Mouse (Mus musculus) lung, postnatal 0 days (tissue): ENCODE measurements around the gene Chordc1. TPM values are rescaled to one million over a fixed set of nuclear protein-coding genes. Genes with fewer than 3 reads are reported as not detected.
A peak's percentile ranks its signal among the peaks of the same experiment; 100 is the strongest.

ENCODE experiments used
- ATAC-seq: fragments of 200-750 bp; cut with Nextera tagmentation; 2 replicates; pipeline ENCODE4 v1.8.0; 2017; ENCODE audit warnings: moderate library complexity
- DNase-seq: peaks from one replicate; pipeline ENCODE4 v3.0.0-alpha.2; 2016; ENCODE audit warnings: low spot score
- H3K27ac ChIP-seq: fragments of 300-500 bp; sonication (generic); 2 replicates; pipeline ENCODE4 v1.5.1; 2014; ENCODE audit warnings: antibody characterized with exemption, mild to moderate bottlenecking, low read length, mixed read lengths
- H3K27me3 ChIP-seq: fragments of 300-500 bp; sonication (generic); replicated peaks from 2 replicates; pipeline ENCODE4 v1.6.1; 2014; ENCODE audit warnings: low read length, mixed read lengths; ENCODE audit not compliant: insufficient read depth
- H3K36me3 ChIP-seq: fragments of 300-500 bp; sonication (generic); 2 replicates; pipeline ENCODE4 v1.6.1; 2014; ENCODE audit warnings: low read length, mixed read lengths; ENCODE audit not compliant: insufficient read depth
- H3K4me1 ChIP-seq: fragments of 300-500 bp; sonication (generic); 2 replicates; pipeline ENCODE4 v1.6.1; 2014; ENCODE audit warnings: antibody characterized with exemption, low read depth, low read length, mixed read lengths; ENCODE audit not compliant: insufficient read depth
- H3K4me2 ChIP-seq: fragments of 300-500 bp; sonication (generic); replicated peaks from 2 replicates; pipeline ENCODE4 v1.6.1; 2014; ENCODE audit warnings: low read depth, mild to moderate bottlenecking, low read length, moderate library complexity, mixed read lengths
- H3K4me3 ChIP-seq: fragments of 300-500 bp; sonication (generic); 2 replicates; pipeline ENCODE4 v1.5.1; 2014; ENCODE audit warnings: low read depth, low read length
- H3K9ac ChIP-seq: fragments of 300-500 bp; sonication (generic); replicated peaks from 2 replicates; pipeline ENCODE4 v1.6.1; 2014; ENCODE audit warnings: low read depth, mild to moderate bottlenecking
- H3K9me3 ChIP-seq: fragments of 300-500 bp; sonication (generic); 2 replicates; pipeline ENCODE4 v1.6.1; 2016; ENCODE audit warnings: low read length, mixed read lengths
- CTCF ChIP-seq: IDR thresholded peaks from 2 replicates; pipeline ENCODE4 v1.5.1; 2016; ENCODE audit warnings: antibody characterized with exemption, mild to moderate bottlenecking
- EP300 ChIP-seq: IDR thresholded peaks from 2 replicates; pipeline ENCODE4 v1.6.1; 2016; ENCODE audit warnings: antibody characterized with exemption, mild to moderate bottlenecking, control low read depth
- WGBS: fragments of 180-500 bp; shearing (Covaris S2); extraction: QIAGEN DNeasy Blood & Tissue Kit; methylation state at CpG from one replicate; pipeline ENCODE4 v1.1.7; 2014; 5-methylcytosine and 5-hydroxymethylcytosine counted together
- polyA plus RNA-seq: library from polyadenylated mRNA; unstranded; fragments of >200 nt; fragmentation: Nextera tagmentation; extraction: Ambion mirVana; gene quantifications from 2 replicates; pipeline ENCODE4 v1.2.1, GENCODE M21; 2015

The Chordc1 gene
- polyA plus RNA-seq, 1 experiment from 2014 or later = 48.7 TPM

DNA sequence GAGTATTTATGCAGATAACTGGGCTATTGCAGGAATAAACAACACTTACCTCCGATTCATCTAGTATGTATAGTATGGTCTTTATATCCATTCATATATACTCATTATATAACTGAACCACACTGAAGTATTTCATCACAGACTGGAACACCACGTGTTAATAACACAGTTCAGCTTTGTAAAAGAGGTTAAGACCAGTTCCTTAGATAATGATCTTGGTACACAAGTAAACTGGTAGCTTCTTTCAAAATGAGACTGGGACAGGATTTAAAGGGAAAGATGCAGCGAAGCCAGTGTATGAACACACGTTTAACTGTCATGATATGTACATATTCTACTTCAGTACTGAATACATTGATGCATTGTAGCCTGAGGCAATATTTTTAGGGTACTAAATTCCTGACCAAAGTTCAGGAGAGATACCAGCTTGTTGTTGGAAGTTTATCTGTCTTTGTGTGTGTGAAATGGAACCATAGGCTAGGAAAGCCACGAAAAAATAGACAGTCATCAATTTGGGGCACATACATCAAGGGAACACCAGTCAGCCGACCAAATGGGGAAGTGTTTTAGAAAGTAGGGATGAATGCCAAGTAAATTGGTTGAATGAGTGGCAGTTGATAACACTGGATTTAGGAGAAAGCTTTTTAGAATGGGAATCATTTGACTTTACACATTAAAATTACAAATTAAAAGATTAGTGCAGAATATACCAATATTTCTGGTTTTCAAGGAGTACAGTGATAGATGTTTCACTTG lies 1.3 kb downstream of the Chordc1 start:
- DNase-seq = peak; percentile 8

DNA sequence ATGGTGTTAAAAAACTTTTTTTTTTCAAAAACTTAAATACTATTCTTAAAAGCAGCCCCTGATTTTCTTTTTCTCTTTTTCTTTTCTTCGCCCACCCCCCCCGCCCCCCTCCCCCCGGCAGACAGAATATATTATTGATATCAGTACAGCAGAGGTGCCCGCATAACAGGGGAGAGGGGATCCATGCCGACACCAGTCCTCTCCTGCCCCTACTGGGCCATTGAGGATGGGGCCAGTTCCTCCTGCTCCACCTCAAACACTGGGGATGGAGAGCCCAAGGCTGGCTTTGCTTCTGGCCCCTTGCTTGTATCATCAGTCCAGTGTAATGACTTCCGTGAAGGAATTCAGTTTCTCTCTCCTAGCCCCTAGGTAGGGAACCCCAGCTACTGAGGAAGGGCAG lies 6.4 kb downstream of the Chordc1 start:
- H3K9ac ChIP-seq = no peak overlapping the region
- no peak overlapping the region for H3K27ac ChIP-seq
- H3K4me2 ChIP-seq = no peak overlapping the region
- no peaks in the 10 kb centered on the region for H3K27me3 ChIP-seq
- no peaks in the 10 kb centered on the region; the same call in 1 of the 2 replicates for H3K4me1 ChIP-seq
- H3K4me3 ChIP-seq = no peak overlapping the region
- DNase-seq (no peak), ATAC-seq (no peak)
- TF ChIP-seq EP300 (no peak), CTCF (no peak)
- WGBS = 95% methylated on average over 6 of the region's 6 CpGs
- H3K36me3 ChIP-seq = peaks cover 13% of the 10 kb centered on the region; the same call in 1 of the 2 replicates
- no peaks in the 10 kb centered on the region for H3K9me3 ChIP-seq

More for the DNA sequence above, 1.3 kb downstream of the Chordc1 start:
- peak overlapping the region; percentile 69 for H3K4me2 ChIP-seq
- no peaks in the 10 kb centered on the region for H3K9me3 ChIP-seq
- TF ChIP-seq CTCF (no peak), EP300 (no peak)
- H3K4me1 ChIP-seq = no peaks in the 10 kb centered on the region; the same call in 1 of the 2 replicates
- no peaks in the 10 kb centered on the region for H3K36me3 ChIP-seq
- no peaks in the 10 kb centered on the region for H3K27me3 ChIP-seq
- peak overlapping the region; percentile 84 for H3K27ac ChIP-seq
- 24% methylated on average over 6 of the region's 6 CpGs for WGBS
- peak overlapping the region; percentile 87 for H3K9ac ChIP-seq
- peak overlapping the region; percentile 95 for H3K4me3 ChIP-seq
- ATAC-seq = no peak

DNA sequence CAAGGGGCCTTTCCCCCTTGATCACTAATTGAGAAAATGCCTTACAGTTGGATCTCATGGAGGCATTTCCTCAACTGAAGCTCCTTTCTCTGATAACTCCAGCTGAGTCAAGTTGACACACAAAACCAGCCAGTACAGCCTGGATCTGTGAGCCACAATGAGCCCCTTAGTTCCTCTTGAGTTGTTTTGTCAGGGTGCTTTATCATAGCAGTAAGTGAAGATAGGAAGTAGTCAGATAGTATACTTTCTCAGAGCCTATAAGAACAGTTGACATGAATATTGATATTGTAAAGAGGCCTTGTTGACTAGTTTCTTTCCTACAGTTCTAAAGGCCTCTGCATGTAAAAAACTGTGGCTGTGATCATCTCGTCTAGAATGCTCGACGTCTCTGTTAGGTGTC lies 28.1 kb downstream of the Chordc1 start:
- H3K36me3 ChIP-seq = peaks cover 3% of the 10 kb centered on the region; the same call in 1 of the 2 replicates
- H3K4me1 ChIP-seq = no peaks in the 10 kb centered on the region
- TF ChIP-seq CTCF = no peak
- TF ChIP-seq EP300 = no peak
- no peaks in the 10 kb centered on the region for H3K9me3 ChIP-seq
- no peak overlapping the region for H3K27ac ChIP-seq
- DNase-seq (no peak), ATAC-seq (no peak)
- H3K4me3 ChIP-seq = no peak overlapping the region
- H3K27me3 ChIP-seq = no peaks in the 10 kb centered on the region
- no peak overlapping the region for H3K4me2 ChIP-seq
- H3K9ac ChIP-seq = no peak overlapping the region
- 95% methylated on average over 3 of the region's 3 CpGs for WGBS

Other genes with a start within 250 kb of the Chordc1 start
- gene Naalad2, start 110.9 kb downstream of the Chordc1 start, polyA plus RNA-seq = 4.8 TPM in 2 replicates
- not detected in 2 replicates for gene Ubtfl1, start 112.3 kb downstream of the Chordc1 start, polyA plus RNA-seq
- gene Mbd3l2, start 138.5 kb downstream of the Chordc1 start, polyA plus RNA-seq = not detected in 2 replicates
- gene Zfp558, start 186.1 kb downstream of the Chordc1 start, polyA plus RNA-seq = 1.5 and 2.0 TPM in 2 replicates
- gene Mbd3l1, start 186.2 kb downstream of the Chordc1 start, polyA plus RNA-seq = not detected in 2 replicates